Mouse (Mus musculus) thymus, adult 18-20 months (tissue): ENCODE measurements around the gene Plekhm1.
A peak's percentile ranks its signal among the peaks of the same experiment; 100 is the strongest.

Experiments
- DNase-seq, 2 experiments: peaks; one replicate each; pipeline ENCODE4 v3.0.0; 2022; ENCODE audit warnings: mixed read lengths in 2 of 2

Gene Plekhm1

GRCm38 (mm10) chr11:103359841-103360641 lies 52.4 kb downstream of the Plekhm1 start:
- DNase-seq, result peak; percentile 67 to 69

DNA sequence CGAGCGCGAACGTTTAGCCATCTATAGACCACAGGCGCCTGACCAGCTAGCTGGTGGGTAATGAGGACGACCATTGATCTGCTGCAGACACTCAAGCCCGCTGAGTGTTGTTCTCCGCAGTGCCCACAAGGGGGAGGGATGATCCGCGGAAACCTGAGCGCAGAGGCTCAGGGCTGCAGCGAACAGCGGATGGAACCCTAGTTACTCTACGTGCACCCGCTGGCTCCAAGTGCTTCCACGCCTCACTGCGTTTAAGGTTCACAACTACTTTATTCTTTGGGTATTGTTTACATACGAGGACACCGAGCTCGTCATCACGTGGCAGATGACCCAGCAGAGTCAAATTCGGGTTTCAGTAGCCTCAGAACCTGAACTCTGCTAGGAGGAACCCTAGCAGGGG lies 53.4 kb downstream of the Plekhm1 start:
- peak; percentile 60 to 65 for DNase-seq

- no peak for DNase-seq
Observed at GRCm38 (mm10) chr11:103358316-103358715, 54.2 kb downstream of the Plekhm1 start.

- no peak for DNase-seq
Observed at GRCm38 (mm10) chr11:103357710-103358109, 54.8 kb downstream of the Plekhm1 start.

DNA sequence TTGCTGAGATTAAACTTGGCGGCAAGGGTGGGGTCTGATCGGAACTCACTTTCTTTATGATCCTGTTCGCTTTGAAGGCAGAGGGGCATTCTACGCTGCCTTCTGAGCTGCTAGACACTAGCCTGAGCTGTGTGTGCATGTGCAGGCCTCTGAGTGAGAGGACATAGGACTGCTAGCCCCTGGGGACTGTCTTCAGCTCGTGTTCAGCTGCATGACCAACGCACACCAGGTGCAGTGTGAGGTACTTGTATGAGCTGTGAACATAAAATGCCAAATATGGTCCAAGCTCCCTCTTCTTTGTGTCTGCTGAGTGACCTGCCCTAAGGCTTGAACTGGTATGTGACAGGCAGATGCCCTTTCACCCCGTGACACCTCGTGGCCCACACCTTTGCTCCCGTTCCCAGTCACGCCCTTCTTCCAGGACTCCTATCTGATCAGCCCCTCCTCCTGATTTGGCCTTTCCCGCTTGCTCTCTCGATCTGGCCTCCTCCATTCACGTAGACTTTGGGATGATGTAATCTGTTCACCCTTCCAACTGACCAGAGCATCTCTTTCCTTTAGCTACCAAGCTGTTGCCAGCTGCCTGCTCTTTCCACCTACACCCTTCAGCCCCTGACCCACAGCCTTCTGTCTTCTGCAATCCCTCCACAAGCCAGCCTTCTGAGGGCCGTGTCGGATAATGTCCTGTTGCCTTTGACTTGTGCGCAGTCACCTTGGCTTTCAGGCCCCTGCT lies 55.4 kb downstream of the Plekhm1 start:
- DNase-seq, result no peak

DNA sequence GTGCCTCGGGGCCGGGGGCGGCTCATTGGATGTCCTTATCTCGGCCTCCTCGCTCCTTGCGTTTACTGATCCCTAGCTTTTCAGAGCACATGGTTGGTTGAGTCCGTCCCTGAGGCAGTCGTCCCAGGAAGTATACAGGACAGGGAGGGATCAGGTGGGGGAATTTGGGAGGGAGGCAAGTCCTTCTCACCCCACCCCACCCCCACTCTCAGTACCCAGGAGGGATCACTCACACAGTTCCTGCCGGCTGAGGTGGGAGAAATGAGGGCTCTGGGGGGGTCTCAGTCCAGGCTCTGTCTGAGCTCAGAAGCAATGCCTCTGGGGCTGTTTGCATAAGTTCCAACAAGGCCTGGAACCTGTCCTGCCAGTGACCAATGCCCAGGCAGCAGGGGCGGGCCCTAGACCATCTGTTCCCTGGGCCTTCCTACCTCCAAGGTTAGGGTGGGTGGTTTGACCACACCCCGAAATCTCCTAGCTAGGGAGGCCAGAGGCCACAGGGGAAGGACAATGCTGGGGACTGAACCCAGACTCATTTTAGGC lies 56.4 kb downstream of the Plekhm1 start:
- DNase-seq, result no peak

GRCm38 (mm10) chr11:103355251-103355650 lies 57.2 kb downstream of the Plekhm1 start:
- no peak for DNase-seq

- no peak for DNase-seq
Observed at GRCm38 (mm10) chr11:103354033-103354432, 58.5 kb downstream of the Plekhm1 start.

GRCm38 (mm10) chr11:103352239-103352814 lies 60.2 kb downstream of the Plekhm1 start:
- no peak for DNase-seq

- DNase-seq, result no peak
Observed at GRCm38 (mm10) chr11:103350711-103351315, 61.7 kb downstream of the Plekhm1 start.

DNA sequence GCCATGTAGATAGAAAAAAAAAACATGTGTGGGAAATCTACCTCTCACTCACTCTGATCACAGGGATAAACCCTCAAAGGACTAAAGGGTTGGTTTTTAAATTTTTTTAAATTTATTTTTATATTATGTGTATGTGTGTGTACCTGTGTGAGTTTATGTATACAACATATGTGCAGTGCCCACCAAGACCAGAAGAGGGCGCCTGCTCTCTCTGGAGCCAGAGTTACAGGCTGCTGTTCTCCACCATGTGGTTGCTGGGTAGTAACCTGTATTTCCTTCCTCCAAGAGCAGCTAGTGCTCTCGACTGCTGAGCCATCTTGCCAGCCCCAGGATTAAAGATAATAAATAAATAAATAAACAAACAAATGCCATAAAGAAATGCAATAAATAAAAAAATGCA lies 62.8 kb downstream of the Plekhm1 start:
- DNase-seq, result no peak

DNA sequence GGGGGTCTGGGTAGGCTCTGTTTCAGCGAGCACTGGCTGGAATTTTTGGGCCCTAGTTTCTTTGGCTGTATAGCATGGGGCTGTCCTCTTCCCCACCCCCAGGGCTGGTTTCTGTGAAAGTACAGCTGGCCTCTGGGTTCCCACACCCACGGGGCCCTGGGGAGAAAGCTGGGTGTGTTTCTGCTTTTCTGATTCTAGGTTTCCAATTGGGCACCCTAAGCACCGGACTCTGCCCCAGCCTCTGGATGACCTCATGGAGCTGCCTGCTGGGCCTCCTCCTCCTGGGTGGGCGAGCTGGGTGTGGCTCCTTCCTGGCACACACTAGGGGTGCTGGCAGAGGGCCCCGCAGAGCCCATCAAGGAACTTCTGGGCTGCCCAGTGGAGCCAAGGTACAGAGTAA lies 65.8 kb downstream of the Plekhm1 start:
- DNase-seq, result no peak

DNA sequence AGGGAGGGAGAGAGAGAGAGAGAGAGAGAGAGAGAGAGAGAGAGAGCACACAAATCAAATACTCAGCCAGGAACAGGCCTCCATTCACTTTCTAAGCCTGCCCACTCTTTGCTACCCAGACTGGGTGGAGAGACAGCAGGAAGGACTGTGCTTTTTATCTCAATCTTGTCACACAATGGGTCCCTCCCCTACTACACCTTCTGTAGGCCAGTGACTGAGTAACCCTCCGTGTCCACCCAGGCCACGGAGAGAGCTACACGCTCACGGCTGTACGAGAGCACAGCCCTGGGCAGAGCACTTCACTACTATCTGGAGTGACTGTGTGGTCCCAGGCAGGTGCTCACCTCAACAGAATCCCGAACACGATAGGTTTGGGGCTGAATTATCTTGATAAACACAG lies 66.3 kb downstream of the Plekhm1 start:
- DNase-seq, result no peak

GRCm38 (mm10) chr11:103345408-103346091 lies 66.9 kb downstream of the Plekhm1 start:
- no peak for DNase-seq

- DNase-seq, result peak; percentile 69 to 73
Observed at GRCm38 (mm10) chr11:103344494-103345332, 67.8 kb downstream of the Plekhm1 start.

DNA sequence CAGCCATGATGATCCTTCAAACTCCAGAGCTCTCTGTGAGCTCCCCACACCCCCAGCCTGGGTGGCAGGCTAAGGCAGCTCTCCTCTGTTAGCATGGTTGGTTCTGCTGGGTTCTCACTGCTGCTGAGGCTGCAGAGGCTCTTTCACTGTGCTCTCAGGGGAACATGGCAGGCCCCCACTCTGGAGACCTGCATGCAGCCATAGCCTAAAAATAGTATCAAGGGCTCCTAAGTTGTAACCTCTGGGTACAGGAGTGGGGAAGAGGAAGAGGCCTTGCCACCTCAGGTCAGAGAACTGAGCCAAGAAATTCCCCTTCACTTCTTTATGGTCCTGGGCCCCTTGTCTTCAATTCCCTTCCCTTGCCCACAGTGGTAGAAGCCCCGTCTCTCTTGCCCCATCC lies 68.6 kb downstream of the Plekhm1 start:
- DNase-seq, result no peak

DNA sequence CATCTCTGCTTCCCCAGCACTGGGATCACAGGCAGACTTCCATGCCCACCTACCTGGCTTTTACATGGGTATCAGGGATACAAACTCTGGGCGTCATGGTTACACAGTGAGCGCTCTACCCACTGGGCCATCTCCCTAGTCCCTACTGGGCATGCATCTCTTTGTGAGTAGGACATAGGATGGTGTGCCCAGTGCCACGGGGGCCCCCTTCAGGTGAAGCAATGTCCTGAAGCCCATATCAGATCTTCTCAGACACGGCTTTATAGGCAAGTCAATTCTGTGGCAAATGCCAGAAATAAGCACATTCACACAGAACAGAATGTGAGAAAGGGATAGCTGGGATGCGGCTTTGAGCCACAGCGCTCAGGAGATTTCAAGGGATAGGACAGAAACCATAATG lies 69.4 kb downstream of the Plekhm1 start:
- no peak for DNase-seq

DNA sequence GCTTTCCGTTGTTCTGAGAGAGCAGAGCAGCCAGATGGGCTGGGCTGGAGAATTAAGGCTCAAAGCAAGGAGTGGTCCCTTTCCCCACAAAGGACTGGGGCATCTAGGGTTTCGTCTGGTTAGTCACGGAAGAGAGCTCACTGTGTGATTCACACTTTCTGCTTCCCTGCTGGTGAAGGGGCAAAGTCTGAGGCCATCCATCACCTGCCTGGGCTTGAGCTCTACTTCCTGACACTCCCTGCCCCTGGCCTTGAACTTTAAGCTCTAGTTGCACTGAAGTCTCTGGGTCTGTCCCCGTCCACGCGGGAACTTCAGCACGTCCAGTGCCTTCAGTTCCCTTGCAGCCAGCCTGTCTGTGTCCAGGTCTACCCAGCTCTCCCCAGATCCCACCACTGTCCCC lies 71.8 kb downstream of the Plekhm1 start:
- DNase-seq, result no peak

GRCm38 (mm10) chr11:103340130-103340529 lies 72.4 kb downstream of the Plekhm1 start:
- DNase-seq, result no peak

GRCm38 (mm10) chr11:103339414-103340119 lies 72.9 kb downstream of the Plekhm1 start:
- DNase-seq, result no peak

GRCm38 (mm10) chr11:103338671-103339070 lies 73.8 kb downstream of the Plekhm1 start:
- no peak for DNase-seq
